13 mouse cellular contexts compared by ENCODE assay signal in genomic region chr6:37336381-37336780, GRCm38 (mm10). TPM values are rescaled to one million over a fixed set of nuclear protein-coding genes. Genes with fewer than 3 reads are reported as not detected.
DNase-seq lines count a peak whose midpoint lies in the region; ATAC-seq lines count a peak whose summit lies in the region.
"Had no signal": no experiment of that assay in that cellular context is flagged by ENCODE, and none has a peak within 500 bp of the region (broad histone marks: within the 10 kb centered on the region; RNA-seq: fewer than 3 reads in every experiment).

No protein-coding gene starts in this region.

- no peak overlapping the region for H3K4me3 ChIP-seq in heart, embryonic 13.5 days
- H3K4me3 ChIP-seq in neural tube, embryonic 13.5 days = no peak overlapping the region
- H3K4me3 ChIP-seq in limb, embryonic 15.5 days = no peak overlapping the region

- intact Hi-C loops in heart, postnatal 14 days (cut with DNase I) = no loop called here

- WGBS in heart, embryonic 13.5 days = 68% methylated on average over 7 of the region's 7 CpGs
- 62% methylated on average over 7 of the region's 7 CpGs for WGBS in neural tube, embryonic 13.5 days
- WGBS in limb, embryonic 15.5 days = 67% methylated on average over 7 of the region's 7 CpGs

- H3K9me3 ChIP-seq in heart, embryonic 13.5 days = no peaks in the 10 kb centered on the region
- no peaks in the 10 kb centered on the region for H3K9me3 ChIP-seq in neural tube, embryonic 13.5 days
- no peaks in the 10 kb centered on the region for H3K9me3 ChIP-seq in limb, embryonic 15.5 days

- H3K4me2 ChIP-seq in heart, embryonic 13.5 days = no peak overlapping the region
- H3K4me2 ChIP-seq in neural tube, embryonic 13.5 days = no peak overlapping the region
- no peak overlapping the region for H3K4me2 ChIP-seq in limb, embryonic 15.5 days

- no peak for DNase-seq in heart, postnatal 14 days
- no peak for DNase-seq in neural tube, embryonic 10.5 days (ENCODE audit: extremely low spot score, low spot score)
- no peak for DNase-seq in cerebellum, adult 8-10 months
- no peak for DNase-seq in gastrocnemius, postnatal 10 days
- DNase-seq in cerebellum, postnatal 36 days = no peak
- DNase-seq: adrenal gland, postnatal 36 days; B cell, adult 2 months; cerebellum, adult 2 months; kidney, adult 9 months; liver, postnatal 0 days had no signal

- no peak overlapping the region; the same call in 1 of the 2 replicates for H3K9ac ChIP-seq in heart, embryonic 13.5 days
- H3K9ac ChIP-seq in neural tube, embryonic 13.5 days = no peak overlapping the region
- H3K9ac ChIP-seq in limb, embryonic 15.5 days = no peak overlapping the region
- H3K9ac ChIP-seq: liver, postnatal 0 days had no signal

- no peak for ATAC-seq in heart, embryonic 13.5 days (ENCODE audit: extremely low read depth, insufficient number of reproducible peaks, low FRiP score, low TSS enrichment)
- ATAC-seq in neural tube, embryonic 13.5 days (ENCODE audit: low read depth) = peak; percentile 38
- no peak for ATAC-seq in limb, embryonic 15.5 days (ENCODE audit: insufficient number of reproducible peaks, low FRiP score, low TSS enrichment, low read depth)
- ATAC-seq: liver, postnatal 0 days had no signal

- peaks cover 28% of the 10 kb centered on the region for H3K4me1 ChIP-seq in heart, embryonic 13.5 days
- H3K4me1 ChIP-seq in neural tube, embryonic 13.5 days (replicated peaks) = peaks cover 18% of the 10 kb centered on the region
- H3K4me1 ChIP-seq in limb, embryonic 15.5 days = peaks cover 27% of the 10 kb centered on the region

- H3K36me3 ChIP-seq in heart, embryonic 13.5 days = peaks cover 96% of the 10 kb centered on the region
- no peaks in the 10 kb centered on the region; the same call in 1 of the 2 replicates for H3K36me3 ChIP-seq in neural tube, embryonic 13.5 days
- peaks cover 77% of the 10 kb centered on the region for H3K36me3 ChIP-seq in limb, embryonic 15.5 days

- no peaks in the 10 kb centered on the region for H3K27me3 ChIP-seq in heart, embryonic 13.5 days (replicated peaks)
- no peaks in the 10 kb centered on the region for H3K27me3 ChIP-seq in neural tube, embryonic 13.5 days
- no peaks in the 10 kb centered on the region for H3K27me3 ChIP-seq in limb, embryonic 15.5 days

- H3K27ac ChIP-seq in heart, embryonic 13.5 days (replicated peaks) = peak overlapping the region; percentile 56
- H3K27ac ChIP-seq in neural tube, embryonic 13.5 days (replicated peaks) = peak overlapping the region; percentile 67; the same call in 1 of the 2 replicates
- peak overlapping the region; percentile 33; the same call in 1 of the 2 replicates for H3K27ac ChIP-seq in limb, embryonic 15.5 days

RNA-seq across cellular contexts. Expression of gene Dgki, which starts 36.4 kb away (rescaled TPM):
- 0.51 and 0.63 TPM in 2 replicates for polyA plus RNA-seq in heart, embryonic 13.5 days (2015; fragmentation: Nextera tagmentation; extraction: Ambion mirVana)
- total RNA-seq in heart, postnatal 14 days (2021) = under 1 TPM; 0.26 to 0.27 TPM
- polyA plus RNA-seq in neural tube, embryonic 13.5 days (2015; fragmentation: Nextera tagmentation; extraction: Ambion mirVana) = 5.9 and 6.6 TPM in 2 replicates
- 0.92 and 0.99 TPM in 2 replicates for polyA plus RNA-seq in limb, embryonic 15.5 days (2015; fragmentation: Nextera tagmentation; extraction: Ambion mirVana)
- 1 to 10 TPM in 1 of 2 experiments, under 1 TPM in 1; 0.61 to 1.7 TPM for total RNA-seq in gastrocnemius, postnatal 10 days (2021)
